Mouse (Mus musculus) hindbrain, embryonic 12.5 days (tissue): Measurements from ENCODE around the gene Vps13a. TPM values are rescaled to one million over a fixed set of nuclear protein-coding genes. Genes with fewer than 3 reads are reported as not detected.

Source experiments
- polyA plus RNA-seq: library from polyadenylated mRNA; unstranded; fragments of >200 nt; fragmentation: Nextera tagmentation; extraction: Ambion mirVana; gene quantifications from 2 replicates; pipeline ENCODE4 v1.2.1, GENCODE M21; 2016

Gene Vps13a
- polyA plus RNA-seq, 1 experiment from 2014 or later: 10.6 TPM

Other genes starting within 250 kb of the Vps13a start
- 2.6 and 3.2 TPM in 2 replicates for gene Foxb2, start 92.9 kb upstream of the Vps13a start, polyA plus RNA-seq
- 3.3 and 3.7 TPM in 2 replicates for gene Prune2, start 175.2 kb upstream of the Vps13a start, polyA plus RNA-seq